Comparison of ENCODE assay signal across 8 mouse cellular contexts in genomic region chr13:38037044-38037687, GRCm38 (mm10). TPM values are rescaled to one million over a fixed set of nuclear protein-coding genes. Genes with fewer than 3 reads are reported as not detected.
DNase-seq lines count a peak whose midpoint lies in the region; ATAC-seq and TF ChIP-seq lines count a peak whose summit lies in the region.

Gene Cage1 (minus strand): TSS chr13:38037069.

- H3K9me3 ChIP-seq in hindbrain, embryonic 13.5 days, result no peaks in the 10 kb centered on the region

- H3K4me3 ChIP-seq in hindbrain, embryonic 13.5 days, result peak within 1 kb of the TSS; percentile 87

- peak; percentile 88 for DNase-seq in Patski (ENCODE audit: low read depth, low spot score)
- DNase-seq in cerebellum, postnatal 14 days, result peak; percentile 98
- DNase-seq in frontal cortex, postnatal 14 days (ENCODE audit: low spot score in 2 of 2), result peak; percentile 94 to 96
- DNase-seq in layer of hippocampus, postnatal 25 days (ENCODE audit: extremely low spot score in 1 of 2, low spot score in 1 of 2), result peak; percentile 93 to 98
- DNase-seq in lung, postnatal 25 days (ENCODE audit: low spot score), result peak; percentile 97
- DNase-seq in retina, embryonic 14.5 days (ENCODE audit: low spot score), result peak; percentile 98
- DNase-seq in thymus, postnatal 4 days, result peak; percentile 96

- in situ Hi-C loops in Patski (cut with MboI; ENCODE audit: low pct_unique_long_range_greater_than_20kb), result no loop called here

- peaks cover 28% of the 10 kb centered on the region for H3K4me1 ChIP-seq in hindbrain, embryonic 13.5 days (replicated peaks)

- CTCF ChIA-PET in Patski (lab: Charles Lee), result interaction anchor here (1.3 kb wide), 1 partner anchor 64 kb away, joined by 3 read pairs; no protein-coding TSS in a partner anchor

- H3K36me3 ChIP-seq in hindbrain, embryonic 13.5 days, result peaks cover 22% of the 10 kb centered on the region

- peak within 1 kb of the TSS; percentile 97 for H3K4me2 ChIP-seq in hindbrain, embryonic 13.5 days

- no peaks in the 10 kb centered on the region for H3K27me3 ChIP-seq in Patski
- no peaks in the 10 kb centered on the region for H3K27me3 ChIP-seq in hindbrain, embryonic 13.5 days

- peak; percentile 94 for ATAC-seq in Patski
- peak; percentile 97 for ATAC-seq in hindbrain, embryonic 13.5 days (ENCODE audit: low FRiP score)

- no peak for TF ChIP-seq CTCF in Patski (IDR thresholded peaks at IDR 0.05)

- peak within 1 kb of the TSS; percentile 90 for H3K9ac ChIP-seq in hindbrain, embryonic 13.5 days

- POLR2A ChIA-PET in Patski (lab: Charles Lee), result no interaction called here

- peak within 1 kb of the TSS; percentile 86 for H3K27ac ChIP-seq in hindbrain, embryonic 13.5 days

- WGBS in hindbrain, embryonic 13.5 days, result under 1% methylated on average over 47 of the region's 47 CpGs

RNA-seq across cellular contexts. Expression of gene Cage1, which starts in this region (rescaled TPM):
- 3.0 TPM for polyA plus RNA-seq in Patski (2021)
- 2.4 and 2.7 TPM in 2 replicates for polyA plus RNA-seq in hindbrain, embryonic 13.5 days (2015; fragmentation: Nextera tagmentation; extraction: Ambion mirVana)
- total RNA-seq in layer of hippocampus, postnatal 25 days (2021), result 1 to 10 TPM; 3.2 to 4.1 TPM

Comparison
In these comparisons a context has a peak if more than half of its experiments do, and no peak if none do; other contexts are left out.
1. Peak in every context shown above with its lines: DNase-seq, ATAC-seq, H3K4me3 ChIP-seq and H3K27ac ChIP-seq.